Mouse (Mus musculus) lung, embryonic 16.5 days (tissue): Measurements from ENCODE around the gene Jmjd1c. TPM values are rescaled to one million over a fixed set of nuclear protein-coding genes. Genes with fewer than 3 reads are reported as not detected.

Experiments used
- ATAC-seq: fragments of 200-750 bp; cut with Nextera tagmentation; 2 replicates; pipeline ENCODE4 v1.8.0; 2017; ENCODE audit warnings: low read depth, mild to moderate bottlenecking, moderate library complexity
- H3K27ac ChIP-seq: fragments of 300-500 bp; sonication (generic); 2 replicates; pipeline ENCODE4 v1.5.1; 2014; ENCODE audit warnings: mild to moderate bottlenecking, control low read depth, low read length
- H3K27me3 ChIP-seq: fragments of 300-500 bp; sonication (generic); 2 replicates; pipeline ENCODE4 v1.6.1; 2014; ENCODE audit warnings: low read depth, low read length, mixed read lengths; ENCODE audit not compliant: control insufficient read depth, insufficient read depth
- H3K36me3 ChIP-seq: fragments of 300-500 bp; sonication (generic); 2 replicates; pipeline ENCODE4 v1.6.1; 2014; ENCODE audit warnings: low read length; ENCODE audit not compliant: control insufficient read depth, insufficient read depth
- H3K4me1 ChIP-seq: fragments of 300-500 bp; sonication (generic); replicated peaks from 2 replicates; pipeline ENCODE4 v1.6.1; 2014; ENCODE audit warnings: low read length, mixed read lengths; ENCODE audit not compliant: control insufficient read depth, insufficient read depth
- H3K4me2 ChIP-seq: fragments of 300-500 bp; sonication (generic); 2 replicates; pipeline ENCODE4 v1.6.1; 2014; ENCODE audit warnings: low read depth, low read length, control low read depth
- H3K4me3 ChIP-seq: fragments of 300-500 bp; sonication (generic); 2 replicates; pipeline ENCODE4 v1.5.1; 2014; ENCODE audit warnings: mild to moderate bottlenecking, low read length, control low read depth
- H3K9ac ChIP-seq: fragments of 300-500 bp; sonication (generic); 2 replicates; pipeline ENCODE4 v1.6.1; 2014; ENCODE audit warnings: low read length, control low read depth
- H3K9me3 ChIP-seq: fragments of 300-500 bp; sonication (generic); 2 replicates; pipeline ENCODE4 v1.6.1; 2016; ENCODE audit warnings: low read length; ENCODE audit not compliant: control insufficient read depth
- WGBS: fragments of 180-500 bp; shearing (Covaris S2); extraction: QIAGEN DNeasy Blood & Tissue Kit; methylation state at CpG from one replicate; pipeline ENCODE4 v1.1.7; 2014; 5-methylcytosine and 5-hydroxymethylcytosine counted together
- polyA plus RNA-seq: library from polyadenylated mRNA; unstranded; fragments of >200 nt; fragmentation: Nextera tagmentation; extraction: Ambion mirVana; gene quantifications from 2 replicates; pipeline ENCODE4 v1.2.1, GENCODE M21; 2015

Jmjd1c gene
- polyA plus RNA-seq, 1 experiment from 2014 or later = 28.4 TPM

- Histone ChIP-seq H3K4me1 (peaks cover 9% of the 10 kb centered on the region), H3K27me3 (no peaks in the 10 kb centered on the region), H3K27ac (no peak overlapping the region), H3K9ac (no peak overlapping the region), H3K9me3 (no peaks in the 10 kb centered on the region), H3K36me3 (no peaks in the 10 kb centered on the region), H3K4me2 (no peak overlapping the region), H3K4me3 (no peak overlapping the region)
- no peak for ATAC-seq
- WGBS = 71% methylated on average over 3 of the region's 3 CpGs
Observed at GRCm38 (mm10) chr10:67066421-67066820, 29.5 kb upstream of the Jmjd1c start.

GRCm38 (mm10) chr10:67069013-67069412 lies 26.9 kb upstream of the Jmjd1c start:
- H3K27ac ChIP-seq = no peak overlapping the region
- H3K9ac ChIP-seq = no peak overlapping the region
- H3K36me3 ChIP-seq = no peaks in the 10 kb centered on the region
- no peaks in the 10 kb centered on the region for H3K9me3 ChIP-seq
- H3K27me3 ChIP-seq = no peaks in the 10 kb centered on the region
- no peak for ATAC-seq
- H3K4me3 ChIP-seq = no peak overlapping the region
- H3K4me2 ChIP-seq = no peak overlapping the region
- WGBS = 81% methylated on average over 10 of the region's 10 CpGs
- peaks cover 2% of the 10 kb centered on the region; the same call in 1 of the 2 replicates for H3K4me1 ChIP-seq

GRCm38 (mm10) chr10:67071389-67071788 lies 24.5 kb upstream of the Jmjd1c start:
- Histone ChIP-seq H3K36me3 (no peaks in the 10 kb centered on the region), H3K27ac (no peak overlapping the region), H3K4me2 (no peak overlapping the region), H3K4me1 (0 out of 2 replicates have a peak, but pooled peaks cover 2% of the 10 kb centered on the region), H3K9me3 (no peaks in the 10 kb centered on the region), H3K9ac (no peak overlapping the region), H3K27me3 (no peaks in the 10 kb centered on the region), H3K4me3 (no peak overlapping the region)
- 60% methylated on average over 4 of the region's 4 CpGs for WGBS
- no peak for ATAC-seq

- ATAC-seq = no peak
- Histone ChIP-seq H3K36me3 (no peaks in the 10 kb centered on the region), H3K4me2 (no peak overlapping the region), H3K27ac (no peak overlapping the region), H3K9me3 (no peaks in the 10 kb centered on the region), H3K4me3 (no peak overlapping the region), H3K4me1 (no peaks in the 10 kb centered on the region), H3K9ac (no peak overlapping the region), H3K27me3 (no peaks in the 10 kb centered on the region)
- 76% methylated on average over 5 of the region's 5 CpGs for WGBS
Observed at GRCm38 (mm10) chr10:67071884-67072283, 24.0 kb upstream of the Jmjd1c start.

GRCm38 (mm10) chr10:67072600-67072999 lies 23.3 kb upstream of the Jmjd1c start:
- ATAC-seq = no peak
- 70% methylated on average over 4 of the region's 4 CpGs for WGBS
- Histone ChIP-seq H3K9ac (no peak overlapping the region), H3K4me3 (no peak overlapping the region), H3K4me1 (no peaks in the 10 kb centered on the region), H3K27ac (no peak overlapping the region), H3K9me3 (no peaks in the 10 kb centered on the region), H3K4me2 (no peak overlapping the region), H3K27me3 (no peaks in the 10 kb centered on the region), H3K36me3 (no peaks in the 10 kb centered on the region)

GRCm38 (mm10) chr10:67073577-67073976 lies 22.3 kb upstream of the Jmjd1c start:
- no peak for ATAC-seq
- H3K4me2 ChIP-seq = no peak overlapping the region
- WGBS = 95% methylated on average over 8 of the region's 8 CpGs

GRCm38 (mm10) chr10:67075931-67076878 lies 19.7 kb upstream of the Jmjd1c start:
- Histone ChIP-seq H3K4me2 (no peak overlapping the region), H3K27me3 (no peaks in the 10 kb centered on the region), H3K9ac (no peak overlapping the region), H3K4me1 (peaks cover 3% of the 10 kb centered on the region; the same call in 1 of the 2 replicates), H3K9me3 (no peaks in the 10 kb centered on the region), H3K27ac (no peak overlapping the region), H3K4me3 (no peak overlapping the region), H3K36me3 (no peaks in the 10 kb centered on the region)
- ATAC-seq = no peak
- 66% methylated on average over 21 of the region's 21 CpGs for WGBS

More at GRCm38 (mm10) chr10:67073577-67073976, 22.3 kb upstream of the Jmjd1c start:
- H3K27ac ChIP-seq = no peak overlapping the region
- H3K9ac ChIP-seq = no peak overlapping the region
- H3K9me3 ChIP-seq = no peaks in the 10 kb centered on the region
- no peak overlapping the region for H3K4me3 ChIP-seq
- no peaks in the 10 kb centered on the region for H3K27me3 ChIP-seq
- H3K4me1 ChIP-seq = no peaks in the 10 kb centered on the region
- H3K36me3 ChIP-seq = no peaks in the 10 kb centered on the region

- no peak for ATAC-seq
- no peaks in the 10 kb centered on the region for H3K9me3 ChIP-seq
- WGBS = 60% methylated on average over 4 of the region's 4 CpGs
- H3K4me3 ChIP-seq = no peak overlapping the region
- no peaks in the 10 kb centered on the region for H3K36me3 ChIP-seq
- H3K27ac ChIP-seq = no peak overlapping the region
- no peak overlapping the region for H3K9ac ChIP-seq
- H3K27me3 ChIP-seq = no peaks in the 10 kb centered on the region
- H3K4me2 ChIP-seq = no peak overlapping the region
- H3K4me1 ChIP-seq = peaks cover 3% of the 10 kb centered on the region; the same call in 1 of the 2 replicates
Observed at GRCm38 (mm10) chr10:67079030-67079429, 16.9 kb upstream of the Jmjd1c start.

- Histone ChIP-seq H3K4me1 (peaks cover 3% of the 10 kb centered on the region; the same call in 1 of the 2 replicates), H3K36me3 (no peaks in the 10 kb centered on the region), H3K4me2 (no peak overlapping the region), H3K9ac (no peak overlapping the region), H3K27ac (no peak overlapping the region), H3K4me3 (no peak overlapping the region), H3K9me3 (no peaks in the 10 kb centered on the region), H3K27me3 (no peaks in the 10 kb centered on the region)
- WGBS = 73% methylated on average over 18 of the region's 18 CpGs
- peak; percentile 49; the same call in 1 of the 2 replicates for ATAC-seq
Observed at GRCm38 (mm10) chr10:67081206-67082007, 14.5 kb upstream of the Jmjd1c start.
